Mouse (Mus musculus) midbrain, embryonic 11.5 days (tissue): Measurements from ENCODE around the gene Psmd9. TPM values are rescaled to one million over a fixed set of nuclear protein-coding genes. Genes with fewer than 3 reads are reported as not detected.

ENCODE experiments used
- ATAC-seq: fragments of 200-750 bp; cut with Nextera tagmentation; 2 replicates; pipeline ENCODE4 v1.8.0; 2017; ENCODE audit warnings: moderate TSS enrichment, moderate library complexity; ENCODE audit not compliant: low FRiP score
- DNase-seq: peaks from one replicate; pipeline ENCODE4 v3.0.0; 2015; ENCODE audit warnings: low spot score; ENCODE audit errors: missing footprints
- H3K27ac ChIP-seq: fragments of 300-500 bp; sonication (generic); 2 replicates; pipeline ENCODE4 v1.5.1; 2014; ENCODE audit warnings: low read depth, low read length
- H3K27me3 ChIP-seq: fragments of 300-500 bp; sonication (generic); 2 replicates; pipeline ENCODE4 v1.6.1; 2014; ENCODE audit warnings: mild to moderate bottlenecking, low read length, moderate library complexity, mixed read lengths; ENCODE audit not compliant: control insufficient read depth, insufficient read depth
- H3K36me3 ChIP-seq: fragments of 300-500 bp; sonication (generic); 2 replicates; pipeline ENCODE4 v1.6.1; 2014; ENCODE audit warnings: mild to moderate bottlenecking, low read length, moderate library complexity, mixed read lengths; ENCODE audit not compliant: control insufficient read depth, insufficient read depth
- H3K4me1 ChIP-seq: fragments of 300-500 bp; sonication (generic); 2 replicates; pipeline ENCODE4 v1.6.1; 2014; ENCODE audit warnings: low read length; ENCODE audit not compliant: control insufficient read depth, insufficient read depth
- H3K4me2 ChIP-seq: fragments of 300-500 bp; sonication (generic); 2 replicates; pipeline ENCODE4 v1.6.1; 2014; ENCODE audit warnings: mild to moderate bottlenecking, moderate library complexity
- H3K4me3 ChIP-seq: fragments of 300-500 bp; sonication (generic); 2 replicates; pipeline ENCODE4 v1.5.1; 2014; ENCODE audit warnings: low read depth, low read length
- H3K9ac ChIP-seq: fragments of 300-500 bp; sonication (generic); 2 replicates; pipeline ENCODE4 v1.6.1; 2014; ENCODE audit warnings: low read length
- H3K9me3 ChIP-seq: fragments of 300-500 bp; sonication (generic); 2 replicates; pipeline ENCODE4 v1.6.1; 2016; ENCODE audit warnings: low read length; ENCODE audit not compliant: control insufficient read depth
- WGBS: fragments of 180-500 bp; shearing (Covaris S2); extraction: QIAGEN DNeasy Blood & Tissue Kit; methylation state at CpG from one replicate; pipeline ENCODE4 v1.1.7; 2014; 5-methylcytosine and 5-hydroxymethylcytosine counted together
- polyA plus RNA-seq: library from polyadenylated mRNA; unstranded; fragments of >200 nt; fragmentation: Nextera tagmentation; extraction: Ambion mirVana; gene quantifications from 2 replicates; pipeline ENCODE4 v1.2.1, GENCODE M21; 2014

Gene Psmd9
- polyA plus RNA-seq, 1 experiment from 2014 or later: 60.7 TPM

DNA sequence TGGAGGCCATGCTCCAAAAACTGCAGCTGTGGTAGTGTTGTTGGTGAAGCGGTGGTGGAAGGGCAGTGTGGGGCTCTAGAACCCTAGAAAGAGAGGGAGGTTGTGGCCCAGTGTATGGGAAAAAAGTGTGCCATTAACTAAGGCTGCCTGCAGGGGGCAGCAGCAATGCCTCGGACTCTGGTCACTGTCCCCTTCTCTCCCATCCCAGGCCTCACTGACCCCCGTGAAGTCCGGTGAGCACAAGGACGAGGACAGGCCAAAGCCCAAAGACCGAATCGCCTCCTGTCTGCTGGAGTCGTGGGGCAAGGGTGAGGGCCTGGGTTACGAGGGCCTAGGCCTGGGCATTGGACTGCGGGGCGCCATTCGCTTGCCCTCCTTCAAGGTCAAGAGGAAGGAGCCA, 12.4 kb upstream of the Psmd9 start:
- peak; percentile 81 for DNase-seq

DNA sequence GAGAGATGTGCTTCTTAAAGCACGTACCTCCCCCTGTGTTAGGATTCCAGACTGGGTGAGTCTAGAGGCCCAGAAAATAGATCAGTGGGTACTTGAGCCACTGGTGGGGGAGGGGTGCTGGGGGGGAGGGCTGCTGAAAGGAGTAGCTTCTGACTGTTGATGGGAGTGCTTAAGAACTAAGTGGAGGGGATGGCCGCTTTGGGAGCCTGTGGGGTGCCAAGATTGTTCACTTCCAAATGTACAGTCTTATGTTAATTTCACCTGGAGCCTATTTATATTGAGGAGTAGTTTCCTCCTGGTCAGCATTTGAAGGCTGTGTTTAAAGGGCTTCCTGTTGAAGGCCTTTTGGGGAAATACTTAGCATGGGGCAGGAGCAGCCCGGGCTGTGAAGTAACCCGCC, 11.2 kb upstream of the Psmd9 start:
- 91% methylated on average over 4 of the region's 4 CpGs for whole genome bisulfite sequencing
- Histone ChIP-seq H3K4me1 (no peaks in the 10 kb centered on the region), H3K9me3 (no peaks in the 10 kb centered on the region), H3K4me2 (no peak overlapping the region), H3K4me3 (no peak overlapping the region), H3K27ac (no peak overlapping the region), H3K27me3 (no peaks in the 10 kb centered on the region), H3K36me3 (peaks cover 55% of the 10 kb centered on the region), H3K9ac (no peak overlapping the region)
- DNase-seq: no peak
- no peak for ATAC-seq

More for the DNA sequence above, 12.4 kb upstream of the Psmd9 start:
- H3K4me1 ChIP-seq: no peaks in the 10 kb centered on the region
- ATAC-seq: no peak
- no peaks in the 10 kb centered on the region for H3K9me3 ChIP-seq
- H3K9ac ChIP-seq: no peak overlapping the region
- no peak overlapping the region for H3K4me2 ChIP-seq
- no peak overlapping the region for H3K4me3 ChIP-seq
- H3K36me3 ChIP-seq: peaks cover 61% of the 10 kb centered on the region
- WGBS: 89% methylated on average over 12 of the region's 12 CpGs
- no peaks in the 10 kb centered on the region for H3K27me3 ChIP-seq
- no peak overlapping the region for H3K27ac ChIP-seq

DNA sequence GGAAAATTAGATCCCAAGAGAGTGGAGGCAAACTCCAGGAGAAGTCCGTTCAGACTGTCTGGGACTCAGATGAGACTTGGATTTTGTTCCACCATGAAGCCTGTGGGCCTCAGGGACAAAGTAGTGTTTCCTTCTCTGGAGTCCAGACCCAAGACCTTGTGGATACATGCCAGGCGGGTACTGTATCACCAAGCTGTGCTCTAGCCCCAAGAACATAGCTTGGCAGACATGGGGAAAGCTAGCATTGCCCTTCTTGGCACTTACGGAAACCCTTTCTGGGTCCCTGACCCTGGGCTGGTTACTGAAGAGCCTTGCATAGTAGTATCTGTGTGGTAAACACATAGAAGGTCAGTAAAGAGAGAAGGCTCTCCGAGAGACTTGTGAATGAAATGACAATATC, 9.8 kb upstream of the Psmd9 start:
- no peak overlapping the region for H3K4me2 ChIP-seq
- H3K9ac ChIP-seq: no peak overlapping the region
- ATAC-seq: no peak
- no peaks in the 10 kb centered on the region for H3K27me3 ChIP-seq
- DNase-seq: no peak
- 94% methylated on average over 4 of the region's 4 CpGs for WGBS
- no peak overlapping the region for H3K27ac ChIP-seq
- H3K4me3 ChIP-seq: no peak overlapping the region
- H3K9me3 ChIP-seq: no peaks in the 10 kb centered on the region
- peaks cover 61% of the 10 kb centered on the region for H3K36me3 ChIP-seq
- H3K4me1 ChIP-seq: no peaks in the 10 kb centered on the region

DNA sequence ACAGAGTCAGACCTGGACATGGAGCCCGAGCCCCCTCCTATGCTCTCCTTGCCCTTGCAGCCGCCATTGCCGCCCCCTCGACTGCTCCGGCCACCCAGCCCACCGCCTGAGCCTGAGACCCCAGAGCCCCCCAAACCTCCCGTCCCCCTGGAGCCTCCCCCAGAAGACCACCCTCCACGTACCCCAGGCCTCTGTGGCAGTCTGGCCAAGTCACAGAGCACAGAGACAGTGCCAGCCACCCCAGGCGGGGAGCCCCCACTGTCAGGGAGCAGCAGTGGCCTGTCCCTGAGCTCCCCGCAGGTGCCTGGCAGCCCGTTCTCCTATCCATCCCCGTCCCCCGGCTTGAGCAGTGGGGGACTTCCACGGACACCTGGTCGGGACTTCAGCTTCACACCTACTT, 9.3 kb upstream of the Psmd9 start:
- H3K36me3 ChIP-seq: peaks cover 61% of the 10 kb centered on the region

DNA sequence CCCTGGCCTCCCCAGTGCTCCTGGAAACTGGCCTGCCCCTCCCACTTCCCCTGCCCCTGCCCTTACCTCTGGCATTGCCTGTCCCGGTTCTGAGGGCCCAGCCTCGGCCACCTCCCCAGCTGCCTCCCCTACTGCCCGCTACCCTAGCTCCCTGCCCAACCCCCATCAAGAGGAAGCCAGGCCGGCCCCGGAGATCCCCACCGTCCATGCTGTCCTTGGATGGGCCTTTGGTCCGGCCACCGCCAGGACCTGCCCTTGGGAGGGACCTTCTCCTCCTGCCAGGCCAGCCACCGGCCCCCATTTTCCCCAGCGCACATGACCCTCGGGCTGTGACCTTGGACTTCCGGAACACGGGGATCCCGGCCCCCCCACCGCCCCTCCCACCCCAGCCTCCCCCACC, 8.9 kb upstream of the Psmd9 start:
- DNase-seq: no peak
- Histone ChIP-seq H3K9ac (no peak overlapping the region), H3K4me2 (no peak overlapping the region), H3K27ac (no peak overlapping the region), H3K4me1 (no peaks in the 10 kb centered on the region), H3K36me3 (peaks cover 61% of the 10 kb centered on the region), H3K27me3 (no peaks in the 10 kb centered on the region), H3K9me3 (no peaks in the 10 kb centered on the region), H3K4me3 (no peak overlapping the region)
- ATAC-seq: no peak
- 94% methylated on average over 14 of the region's 15 CpGs for WGBS

More for the DNA sequence above, 9.3 kb upstream of the Psmd9 start:
- Histone ChIP-seq H3K4me2 (no peak overlapping the region), H3K9ac (no peak overlapping the region), H3K27ac (no peak overlapping the region), H3K4me1 (no peaks in the 10 kb centered on the region), H3K4me3 (no peak overlapping the region), H3K9me3 (no peaks in the 10 kb centered on the region), H3K27me3 (no peaks in the 10 kb centered on the region)
- DNase-seq (no peak), ATAC-seq (no peak)
- WGBS: 90% methylated on average over 15 of the region's 15 CpGs

DNA sequence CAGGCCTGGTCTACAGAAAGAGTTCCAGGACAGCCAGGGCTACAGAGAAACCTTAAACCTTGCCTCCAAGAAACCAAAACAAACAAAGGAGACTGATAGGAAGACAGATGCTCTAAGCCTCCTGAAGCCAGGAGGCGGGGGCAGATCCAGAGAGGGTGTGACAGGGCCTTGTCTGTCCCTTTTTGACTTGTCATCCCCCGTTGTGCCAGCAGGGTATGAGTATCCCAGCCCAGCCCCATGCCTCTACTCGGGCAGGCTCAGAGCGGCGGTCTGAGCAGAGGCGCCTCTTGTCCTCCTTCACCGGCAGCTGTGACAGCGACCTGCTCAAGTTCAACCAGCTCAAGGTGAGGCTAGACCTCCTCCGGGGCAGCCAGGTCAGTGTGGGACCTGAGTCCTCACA, 6.3 kb upstream of the Psmd9 start:
- WGBS: 85% methylated on average over 9 of the region's 9 CpGs
- Histone ChIP-seq H3K9ac (no peak overlapping the region), H3K9me3 (no peaks in the 10 kb centered on the region), H3K36me3 (peaks cover 64% of the 10 kb centered on the region), H3K4me1 (no peaks in the 10 kb centered on the region), H3K27ac (no peak overlapping the region), H3K4me2 (no peak overlapping the region), H3K4me3 (no peak overlapping the region), H3K27me3 (no peaks in the 10 kb centered on the region)
- DNase-seq (no peak), ATAC-seq (no peak)

DNA sequence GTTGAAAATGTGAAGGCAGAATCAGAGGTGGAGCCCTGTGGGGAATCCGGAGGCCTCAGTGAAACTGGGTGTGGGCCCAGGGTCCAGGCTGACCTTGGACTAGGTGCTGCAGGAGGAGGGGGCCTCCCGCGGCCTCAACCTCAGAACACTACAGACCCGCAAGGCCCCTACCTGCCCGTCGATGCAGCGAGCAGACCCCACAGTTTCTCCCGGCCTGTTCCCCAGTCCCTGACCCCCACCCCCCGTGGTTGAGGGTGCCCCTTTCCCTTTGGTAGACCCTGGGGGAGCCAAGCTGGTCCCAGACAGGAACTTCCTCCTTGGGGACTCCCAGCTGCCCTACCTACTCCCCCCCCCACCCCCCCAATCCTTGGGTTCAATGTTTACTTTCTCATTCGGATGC, 2.8 kb upstream of the Psmd9 start:
- H3K9ac ChIP-seq: no peak overlapping the region
- WGBS: 88% methylated on average over 10 of the region's 10 CpGs

DNA sequence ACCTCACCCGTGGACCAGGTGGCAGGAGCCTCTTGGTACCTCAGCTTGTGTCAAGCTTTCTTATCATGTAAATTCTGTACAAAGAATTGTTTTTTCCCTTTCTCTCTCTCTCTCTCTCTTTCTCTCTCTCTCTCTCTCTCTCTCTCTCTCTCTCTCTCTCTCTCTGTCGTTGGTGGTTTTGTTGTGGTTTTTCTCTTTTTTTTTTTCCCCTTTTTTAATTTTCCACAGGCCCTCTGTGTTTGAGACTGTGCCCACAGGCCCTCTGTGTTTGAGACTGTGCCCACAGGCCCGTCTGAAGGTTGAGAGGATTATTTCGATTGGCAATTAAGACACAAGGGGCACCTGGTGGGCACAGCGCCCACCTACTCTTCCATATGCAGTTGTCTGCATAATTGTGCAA, 1.6 kb upstream of the Psmd9 start:
- WGBS: 85% methylated on average over 5 of the region's 5 CpGs
- ATAC-seq (no peak), DNase-seq (no peak)
- H3K27me3 ChIP-seq: no peaks in the 10 kb centered on the region
- H3K36me3 ChIP-seq: peaks cover 26% of the 10 kb centered on the region
- no peak overlapping the region for H3K4me2 ChIP-seq
- H3K4me3 ChIP-seq: no peak overlapping the region
- no peak overlapping the region for H3K27ac ChIP-seq
- 0 out of 2 replicates have a peak, but pooled peaks cover 3% of the 10 kb centered on the region for H3K4me1 ChIP-seq
- H3K9ac ChIP-seq: no peak overlapping the region
- no peaks in the 10 kb centered on the region for H3K9me3 ChIP-seq

More for the DNA sequence above, 2.8 kb upstream of the Psmd9 start:
- H3K9me3 ChIP-seq: no peaks in the 10 kb centered on the region
- H3K4me1 ChIP-seq: no peaks in the 10 kb centered on the region
- H3K4me2 ChIP-seq: no peak overlapping the region
- no peak overlapping the region for H3K27ac ChIP-seq
- no peak overlapping the region for H3K4me3 ChIP-seq
- H3K36me3 ChIP-seq: peaks cover 33% of the 10 kb centered on the region
- ATAC-seq: no peak
- DNase-seq: no peak
- H3K27me3 ChIP-seq: no peaks in the 10 kb centered on the region

DNA sequence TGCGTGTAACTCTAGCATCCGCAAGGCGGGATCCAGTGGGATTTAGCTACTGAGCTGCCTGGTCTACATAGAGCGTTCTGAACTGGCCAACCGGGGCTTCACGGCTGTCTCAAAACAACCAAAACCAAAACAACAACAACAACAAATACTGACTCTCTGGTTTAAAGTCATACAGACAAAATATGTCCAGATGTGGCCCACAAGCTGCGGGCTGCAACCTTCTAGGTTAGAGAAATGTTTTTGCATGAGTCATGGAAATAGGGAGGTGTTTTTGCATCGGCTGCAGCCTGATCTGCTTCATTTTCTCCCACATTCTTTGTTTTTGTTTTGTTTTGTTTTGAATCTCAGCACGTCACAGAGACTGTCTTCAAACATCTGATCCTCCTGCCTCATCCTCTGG, 1.2 kb downstream of the Psmd9 start:
- no peak for ATAC-seq
- no peak overlapping the region for H3K27ac ChIP-seq
- WGBS: 81% methylated on average over 9 of the region's 9 CpGs

More for the DNA sequence above, 1.2 kb downstream of the Psmd9 start:
- H3K4me2 ChIP-seq: no peak overlapping the region
- peaks cover 12% of the 10 kb centered on the region for H3K36me3 ChIP-seq
- no peak overlapping the region for H3K9ac ChIP-seq
- no peak for DNase-seq
- H3K4me1 ChIP-seq: 0 out of 2 replicates have a peak, but pooled peaks cover 3% of the 10 kb centered on the region
- no peak overlapping the region for H3K4me3 ChIP-seq
- H3K9me3 ChIP-seq: no peaks in the 10 kb centered on the region
- no peaks in the 10 kb centered on the region for H3K27me3 ChIP-seq
